Mouse (Mus musculus): ENCODE data around the gene Dffb.
A peak's percentile ranks its signal among the peaks of the same experiment; 100 is the strongest.
"Not testable (repeated sequence)": the region's sequence is repeated elsewhere in the genome, so short reads cannot be mapped to it uniquely, and the experiment has no call there.

The Dffb gene

DNA sequence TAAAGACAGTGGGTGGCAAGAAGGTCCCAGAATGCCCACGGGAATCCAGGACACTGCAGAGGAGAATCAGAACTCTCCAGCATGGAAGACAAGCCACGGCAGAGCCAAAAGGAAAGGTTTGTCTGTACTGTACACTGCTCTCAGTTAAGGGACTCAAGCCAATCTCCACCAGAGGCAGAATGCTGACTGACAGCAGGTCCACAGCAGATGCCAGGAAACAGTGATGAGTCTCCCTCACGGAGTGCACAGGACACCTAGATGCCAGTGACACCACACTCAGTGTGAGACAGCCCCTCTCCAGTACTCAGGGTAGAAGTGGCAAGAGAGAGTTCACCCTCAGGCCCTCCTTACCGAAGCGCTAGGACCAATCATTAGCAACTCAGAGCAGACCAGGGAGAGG lies 8.3 kb downstream of the Dffb start:
- DNase-seq (ENCODE audit: inconsistent ontology term): no peak

DNA sequence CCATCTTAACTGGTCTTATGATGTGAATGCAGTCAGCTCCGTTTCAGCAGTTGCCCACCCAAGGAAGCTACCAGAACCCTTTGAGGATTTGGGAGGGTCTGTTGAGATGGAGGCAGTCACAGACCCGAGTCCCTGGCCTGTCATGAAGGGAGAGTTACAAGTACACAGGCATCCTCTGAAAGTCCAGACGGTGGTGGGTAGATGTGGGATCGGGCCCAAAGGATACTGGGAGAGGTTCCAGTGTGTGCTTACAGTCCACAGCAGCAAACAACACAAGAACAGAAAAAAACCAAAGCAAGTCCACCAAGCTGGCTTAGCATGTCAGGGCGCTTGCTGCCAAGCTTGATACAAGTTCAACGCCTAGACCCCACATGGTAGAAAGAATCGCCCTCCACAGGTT lies 12.3 kb downstream of the Dffb start:
- DNase-seq (ENCODE audit: inconsistent ontology term): no peak

GRCm38 (mm10) chr4:153957444-153958250 lies 17.3 kb downstream of the Dffb start:
- no peak for DNase-seq (ENCODE audit: inconsistent ontology term)

GRCm38 (mm10) chr4:153956569-153957405 lies 18.1 kb downstream of the Dffb start, which contains the start of gene A430005L14Rik:
A430005L14Rik (plus strand) TSS chr4:153957237.
- DNase-seq (ENCODE audit: inconsistent ontology term): peak; percentile 98

GRCm38 (mm10) chr4:153955651-153956050 lies 19.3 kb downstream of the Dffb start:
- no peak for DNase-seq (ENCODE audit: inconsistent ontology term)

GRCm38 (mm10) chr4:153951692-153952091 lies 23.2 kb downstream of the Dffb start:
- no peak for DNase-seq (ENCODE audit: inconsistent ontology term)

DNA sequence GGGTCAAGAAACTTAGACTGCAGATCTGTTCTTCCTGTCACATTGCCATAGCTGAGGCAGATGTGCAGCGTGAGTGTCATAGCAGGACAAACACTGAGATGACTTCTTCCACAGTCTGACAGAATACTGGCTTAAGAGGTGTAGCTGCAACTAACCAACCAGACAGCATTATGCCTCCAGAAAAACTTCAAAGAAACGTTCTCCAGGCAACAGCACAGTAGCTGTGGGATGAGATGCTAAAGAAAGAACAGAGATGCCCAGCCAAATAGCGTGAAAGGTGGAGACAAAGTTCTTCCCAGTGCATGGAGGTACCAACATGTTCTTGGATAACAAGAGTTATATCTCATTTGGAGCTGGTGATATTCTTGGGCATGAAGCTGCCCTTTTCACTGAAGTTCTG lies 23.8 kb downstream of the Dffb start:
- DNase-seq (ENCODE audit: inconsistent ontology term): no peak

GRCm38 (mm10) chr4:153950372-153950771 lies 24.6 kb downstream of the Dffb start:
- DNase-seq (ENCODE audit: inconsistent ontology term): no peak

DNA sequence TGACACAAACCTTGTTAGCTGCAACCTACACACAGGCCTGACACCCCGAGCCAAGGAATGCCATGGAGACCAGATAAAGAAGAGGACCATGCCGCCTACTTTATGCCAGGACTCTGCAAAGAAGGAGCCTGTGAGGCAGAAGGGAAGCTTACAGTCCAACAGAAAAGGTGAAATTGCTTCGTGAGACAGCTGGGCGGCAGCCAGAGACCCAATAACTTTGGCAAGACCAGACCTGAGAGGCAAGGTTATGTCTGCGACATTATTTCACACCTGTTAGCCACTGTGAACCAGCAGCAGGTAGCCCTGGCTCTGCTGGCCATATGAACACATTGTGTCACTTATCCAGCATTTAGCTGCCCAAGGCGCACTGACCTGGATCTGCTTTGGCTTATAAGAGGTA lies 29.2 kb downstream of the Dffb start:
- no peak for DNase-seq (ENCODE audit: inconsistent ontology term)

DNA sequence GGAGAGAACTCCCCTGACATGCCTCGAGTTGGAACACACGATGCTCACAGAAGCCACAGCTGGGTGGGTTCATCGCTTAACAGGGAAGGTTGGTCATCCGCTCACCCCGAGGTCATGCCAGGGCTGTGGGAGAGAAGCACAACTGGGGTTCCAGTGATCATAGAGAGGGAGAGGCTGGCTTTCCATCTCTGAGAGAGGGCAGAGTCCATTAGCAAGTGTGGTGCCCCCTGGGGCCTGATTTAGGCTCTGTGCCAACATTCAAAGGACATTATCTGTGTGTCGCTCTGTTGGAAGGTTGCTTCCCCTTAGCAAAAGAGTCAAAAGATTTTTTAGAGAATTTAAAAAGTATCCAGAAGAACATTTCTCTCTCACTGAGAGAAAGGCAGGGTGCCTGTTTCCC lies 30.7 kb downstream of the Dffb start:
- DNase-seq (ENCODE audit: inconsistent ontology term): no peak

DNA sequence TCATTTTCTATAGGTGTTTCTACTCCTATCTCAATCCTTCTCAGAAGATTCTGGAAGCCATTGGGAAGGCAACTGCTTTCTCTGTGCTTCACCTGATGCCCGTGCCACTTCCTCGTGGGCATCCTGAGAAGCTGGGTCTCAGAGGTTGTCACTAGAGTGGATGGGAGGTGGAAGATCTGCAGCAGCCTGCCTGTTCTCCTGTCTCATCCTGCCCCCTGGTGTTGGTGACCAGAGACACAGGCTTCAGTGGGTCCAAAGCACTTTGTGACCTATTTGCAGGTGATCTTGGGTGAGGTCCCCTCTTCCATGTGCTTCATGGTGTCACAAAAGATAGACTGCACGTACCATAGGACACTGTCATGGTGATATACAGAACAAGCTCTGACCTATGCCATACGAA lies 31.7 kb downstream of the Dffb start:
- DNase-seq (ENCODE audit: inconsistent ontology term): peak; percentile 14

DNA sequence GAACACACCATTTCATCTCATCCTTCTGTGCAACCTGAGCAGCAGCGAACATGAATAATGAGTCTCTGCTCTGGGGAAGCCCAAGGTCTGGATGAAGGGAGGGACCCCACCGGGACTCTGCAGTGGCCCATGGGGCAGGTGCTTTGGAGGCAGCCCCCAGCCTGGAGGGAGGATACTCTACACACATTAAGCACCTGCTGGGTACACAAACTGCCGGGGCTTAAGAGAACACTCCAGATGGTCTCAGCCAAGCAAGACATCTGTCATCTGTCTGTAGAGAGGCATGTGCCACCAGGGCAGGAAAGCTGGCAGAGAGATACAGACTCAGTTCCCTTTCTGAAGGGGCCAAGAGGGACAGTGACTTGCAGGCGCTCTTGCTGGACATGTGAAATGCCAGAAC lies 45.0 kb downstream of the Dffb start:
- no peak for DNase-seq (ENCODE audit: inconsistent ontology term)

DNA sequence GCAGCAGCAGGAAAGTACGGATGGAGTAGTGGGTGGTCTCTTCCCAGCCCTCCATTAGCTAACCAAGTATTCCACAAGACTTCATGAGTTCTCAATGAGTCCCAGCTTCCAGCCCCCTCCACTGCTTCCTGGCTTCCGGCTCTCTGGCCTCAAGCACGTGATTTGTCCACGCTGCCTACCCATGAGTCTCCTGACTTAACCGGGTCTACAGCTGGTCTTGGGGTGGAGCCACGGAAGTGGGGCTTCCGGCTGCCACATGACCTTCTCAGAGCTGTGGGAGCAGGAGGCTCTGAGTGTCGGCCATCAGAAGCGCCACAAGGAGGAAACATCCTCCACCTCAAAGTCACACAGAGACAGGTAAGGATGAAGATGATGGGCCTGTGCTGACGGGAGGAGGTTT lies 45.5 kb downstream of the Dffb start:
- no peak for DNase-seq (ENCODE audit: inconsistent ontology term)

GRCm38 (mm10) chr4:153928772-153929299 lies 46.1 kb downstream of the Dffb start:
- DNase-seq (ENCODE audit: inconsistent ontology term): no peak

- not testable (repeated sequence) for DNase-seq (ENCODE audit: inconsistent ontology term)
Observed at GRCm38 (mm10) chr4:153922090-153922489, 52.8 kb downstream of the Dffb start.

DNA sequence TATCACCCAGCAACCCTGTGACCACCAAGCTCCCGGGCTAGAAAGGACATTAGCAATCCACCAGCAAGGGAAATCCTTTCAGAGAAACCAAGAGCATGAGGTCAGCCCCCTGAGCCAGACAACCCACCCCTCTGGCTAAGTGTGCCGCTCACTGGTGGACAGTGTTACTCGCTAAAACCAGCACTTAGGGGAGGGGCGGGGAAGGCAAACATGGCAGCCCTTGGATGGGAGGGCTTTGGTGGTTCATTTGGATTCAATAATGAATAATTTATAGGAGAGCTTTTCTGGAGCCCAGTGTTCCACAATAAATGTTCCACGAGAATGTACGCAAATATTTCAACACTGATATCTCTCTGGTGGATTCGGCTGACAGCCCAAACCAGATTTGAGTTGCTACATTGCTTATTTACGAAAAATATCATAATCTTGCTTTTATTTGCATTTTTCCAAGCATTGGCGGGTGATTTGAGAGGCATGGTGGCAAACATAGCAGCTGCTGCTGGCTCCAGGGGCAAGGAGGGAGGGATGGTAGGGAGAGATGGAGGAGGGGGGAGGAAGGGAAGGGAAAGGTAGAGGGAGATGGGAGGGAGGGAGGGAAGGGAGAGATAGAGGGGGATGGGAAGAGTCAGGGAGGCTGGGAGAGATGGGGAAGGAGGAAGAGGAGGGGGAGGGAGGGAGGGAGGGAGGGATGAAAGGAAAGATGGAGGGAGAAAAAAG lies 54.3 kb downstream of the Dffb start:
- DNase-seq (ENCODE audit: inconsistent ontology term): no peak

DNA sequence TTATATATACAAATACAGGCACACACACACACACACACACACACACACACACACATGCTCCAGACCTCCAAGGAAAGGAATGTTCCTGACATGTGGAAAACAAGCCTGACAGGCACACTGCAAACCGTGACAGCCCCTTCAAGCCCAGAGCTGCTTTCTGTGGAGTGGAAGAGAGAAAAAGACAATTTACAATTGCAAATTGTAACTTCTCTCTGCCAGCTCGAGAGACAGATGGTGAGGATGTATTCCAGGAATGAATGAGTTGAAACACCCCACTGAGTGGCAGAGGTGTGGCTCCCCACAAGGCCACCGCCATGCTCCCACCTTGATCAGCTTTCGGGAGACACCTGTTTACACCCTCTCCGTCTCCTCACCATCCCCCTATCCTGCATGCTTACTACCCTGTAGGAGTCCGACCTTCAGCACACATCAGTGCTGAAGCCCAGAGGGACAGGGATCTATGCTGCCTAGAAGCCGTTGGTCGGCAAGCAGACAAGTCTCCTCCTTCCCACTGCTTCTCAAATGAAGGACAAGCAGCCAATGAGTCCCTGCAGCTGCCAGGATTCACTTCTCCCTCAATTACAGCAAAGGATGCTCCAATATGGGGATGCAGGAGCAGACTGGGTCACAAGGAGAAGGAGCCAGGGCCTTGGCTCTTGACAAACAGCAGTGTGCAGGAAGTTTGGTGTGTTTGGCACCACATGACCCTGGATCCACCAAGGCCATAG lies 57.0 kb downstream of the Dffb start:
- no peak for DNase-seq (ENCODE audit: inconsistent ontology term)
